Mouse (Mus musculus): ENCODE results near the gene Map10. TPM values are rescaled to one million over a fixed set of nuclear protein-coding genes. Genes with fewer than 3 reads are reported as not detected.

The Map10 gene
- polyA plus RNA-seq, 3 experiments from 2014 or later = 0.16 to 0.38 TPM; not detected in 1

- ATAC-seq = no peak
These were observed 49.3 kb downstream of the Map10 start for GRCm38 (mm10) chr8:125718914-125719313.

GRCm38 (mm10) chr8:125722675-125723074, 53.1 kb downstream of the Map10 start:
- no peak for ATAC-seq

Other genes starting within 250 kb of the Map10 start
- gene Sipa1l2, start 100.0 kb upstream of the Map10 start, polyA plus RNA-seq (2017; shearing (Covaris generic)) = 1 to 10 TPM in 2 of 3 experiments, under 1 TPM in 1; 0.39 to 2.2 (median 2.0) TPM
- 10 to 100 TPM; 18.9 to 19.7 (median 19.5) TPM for gene Ntpcr, start 60.1 kb downstream of the Map10 start, polyA plus RNA-seq (2017; shearing (Covaris generic))
- under 1 TPM; 0.44 to 0.74 (median 0.61) TPM for gene Pcnx2, start 228.5 kb downstream of the Map10 start, polyA plus RNA-seq (2017; shearing (Covaris generic))
- not detected for gene Map3k21, start 240.6 kb downstream of the Map10 start, polyA plus RNA-seq (2017; shearing (Covaris generic))